Mouse (Mus musculus) heart, embryonic 12.5 days (tissue): ENCODE data around the gene Cacng8. TPM values are rescaled to one million over a fixed set of nuclear protein-coding genes. Genes with fewer than 3 reads are reported as not detected.

Source experiments
- ATAC-seq: fragments of 200-750 bp; cut with Nextera tagmentation; 2 replicates; pipeline ENCODE4 v1.8.0; 2017; ENCODE audit warnings: moderate TSS enrichment, moderate library complexity; ENCODE audit not compliant: insufficient number of reproducible peaks, low FRiP score
- H3K27ac ChIP-seq: fragments of 300-500 bp; sonication (generic); 2 replicates; pipeline ENCODE4 v1.5.1; 2016; ENCODE audit warnings: mild to moderate bottlenecking, moderate library complexity; ENCODE audit not compliant: poor library complexity, severe bottlenecking
- H3K27me3 ChIP-seq: fragments of 300-500 bp; sonication (generic); replicated peaks from 2 replicates; pipeline ENCODE4 v1.6.1; 2016; ENCODE audit warnings: mild to moderate bottlenecking, moderate library complexity
- H3K36me3 ChIP-seq: fragments of 300-500 bp; sonication (generic); 2 replicates; pipeline ENCODE4 v1.6.1; 2016; ENCODE audit warnings: mild to moderate bottlenecking, moderate library complexity
- H3K4me1 ChIP-seq: fragments of 300-500 bp; sonication (generic); replicated peaks from 2 replicates; pipeline ENCODE4 v1.6.1; 2016; ENCODE audit warnings: mild to moderate bottlenecking
- H3K4me2 ChIP-seq: fragments of 300-500 bp; sonication (generic); 2 replicates; pipeline ENCODE4 v1.6.1; 2016; ENCODE audit warnings: mild to moderate bottlenecking, moderate library complexity
- H3K4me3 ChIP-seq: fragments of 300-500 bp; sonication (generic); 2 replicates; pipeline ENCODE4 v1.5.1; 2016; ENCODE audit warnings: mild to moderate bottlenecking
- H3K9ac ChIP-seq: fragments of 300-500 bp; sonication (generic); 2 replicates; pipeline ENCODE4 v1.6.1; 2016; ENCODE audit warnings: mild to moderate bottlenecking, moderate library complexity
- H3K9me3 ChIP-seq: fragments of 300-500 bp; sonication (generic); replicated peaks from 2 replicates; pipeline ENCODE4 v1.6.1; 2016; ENCODE audit warnings: mild to moderate bottlenecking, moderate library complexity
- WGBS: fragments of 180-500 bp; shearing (Covaris S2); methylation state at CpG from one replicate; pipeline ENCODE4 v1.1.7; 2016; 5-methylcytosine and 5-hydroxymethylcytosine counted together
- microRNA-seq: library from miRNA; unstranded; fragments of <30 nt; microRNA quantifications from one replicate; pipeline ENCODE4, GENCODE M21; 2017
- polyA plus RNA-seq: library from polyadenylated mRNA; unstranded; fragments of >200 nt; fragmentation: Nextera tagmentation; extraction: Ambion mirVana; gene quantifications from 2 replicates; pipeline ENCODE4 v1.2.1, GENCODE M21; 2016

The Cacng8 gene
- polyA plus RNA-seq, 1 experiment from 2014 or later, result 1.6 TPM

GRCm38 (mm10) chr7:3451161-3451560 is 60.7 kb downstream of the Cacng8 start:
- Histone ChIP-seq H3K9ac (no peak overlapping the region), H3K27me3 (peaks cover 26% of the 10 kb centered on the region), H3K4me1 (no peaks in the 10 kb centered on the region), H3K9me3 (no peaks in the 10 kb centered on the region), H3K36me3 (no peaks in the 10 kb centered on the region), H3K4me2 (no peak overlapping the region), H3K4me3 (no peak overlapping the region), H3K27ac (no peak overlapping the region)
- 33% methylated on average over 6 of the region's 6 CpGs for WGBS
- no peak for ATAC-seq

- no peaks in the 10 kb centered on the region for H3K4me1 ChIP-seq
- no peak overlapping the region for H3K4me2 ChIP-seq
- H3K27me3 ChIP-seq, result peaks cover 26% of the 10 kb centered on the region
- no peak overlapping the region for H3K9ac ChIP-seq
- no peak overlapping the region for H3K4me3 ChIP-seq
- WGBS, result 40% methylated on average over 12 of the region's 12 CpGs
- no peak for ATAC-seq
- H3K9me3 ChIP-seq, result no peaks in the 10 kb centered on the region
- H3K27ac ChIP-seq, result no peak overlapping the region
- no peaks in the 10 kb centered on the region for H3K36me3 ChIP-seq
These were observed 62.5 kb downstream of the Cacng8 start for GRCm38 (mm10) chr7:3452821-3453485.

GRCm38 (mm10) chr7:3453486-3454183 is 63.2 kb downstream of the Cacng8 start:
- no peak overlapping the region for H3K4me3 ChIP-seq
- H3K27me3 ChIP-seq, result peaks cover 26% of the 10 kb centered on the region
- no peak overlapping the region for H3K9ac ChIP-seq
- no peaks in the 10 kb centered on the region for H3K36me3 ChIP-seq
- H3K9me3 ChIP-seq, result no peaks in the 10 kb centered on the region
- ATAC-seq, result no peak
- WGBS, result 58% methylated on average over 10 of the region's 11 CpGs
- no peak overlapping the region for H3K27ac ChIP-seq
- no peaks in the 10 kb centered on the region for H3K4me1 ChIP-seq
- no peak overlapping the region for H3K4me2 ChIP-seq

GRCm38 (mm10) chr7:3457111-3457840 is 66.8 kb downstream of the Cacng8 start:
- Histone ChIP-seq H3K4me1 (no peaks in the 10 kb centered on the region), H3K9ac (no peak overlapping the region), H3K27me3 (no peaks in the 10 kb centered on the region), H3K4me3 (no peak overlapping the region), H3K4me2 (no peak overlapping the region), H3K27ac (no peak overlapping the region), H3K9me3 (no peaks in the 10 kb centered on the region), H3K36me3 (no peaks in the 10 kb centered on the region)
- ATAC-seq, result no peak
- 90% methylated on average over 10 of the region's 10 CpGs for WGBS

GRCm38 (mm10) chr7:3457841-3458217 is 67.3 kb downstream of the Cacng8 start:
- ATAC-seq, result no peak
- Histone ChIP-seq H3K4me1 (no peaks in the 10 kb centered on the region), H3K4me3 (no peak overlapping the region), H3K36me3 (no peaks in the 10 kb centered on the region), H3K9me3 (no peaks in the 10 kb centered on the region), H3K27ac (no peak overlapping the region), H3K27me3 (no peaks in the 10 kb centered on the region), H3K4me2 (no peak overlapping the region), H3K9ac (no peak overlapping the region)
- WGBS, result 75% methylated on average over 9 of the region's 9 CpGs

GRCm38 (mm10) chr7:3460261-3460660 is 69.8 kb downstream of the Cacng8 start:
- H3K4me3 ChIP-seq, result no peak overlapping the region
- no peak overlapping the region for H3K27ac ChIP-seq
- H3K9ac ChIP-seq, result no peak overlapping the region
- ATAC-seq, result no peak
- H3K27me3 ChIP-seq, result no peaks in the 10 kb centered on the region
- no peaks in the 10 kb centered on the region for H3K9me3 ChIP-seq
- no peaks in the 10 kb centered on the region for H3K4me1 ChIP-seq
- no peak overlapping the region for H3K4me2 ChIP-seq
- WGBS, result 77% methylated on average over 8 of the region's 8 CpGs
- H3K36me3 ChIP-seq, result no peaks in the 10 kb centered on the region

GRCm38 (mm10) chr7:3463306-3463705 is 72.8 kb downstream of the Cacng8 start:
- H3K9ac ChIP-seq, result no peak overlapping the region
- H3K27ac ChIP-seq, result no peak overlapping the region
- no peaks in the 10 kb centered on the region for H3K4me1 ChIP-seq
- H3K36me3 ChIP-seq, result no peaks in the 10 kb centered on the region
- H3K9me3 ChIP-seq, result no peaks in the 10 kb centered on the region
- no peaks in the 10 kb centered on the region for H3K27me3 ChIP-seq
- WGBS, result 75% methylated on average over 4 of the region's 4 CpGs
- H3K4me3 ChIP-seq, result no peak overlapping the region
- H3K4me2 ChIP-seq, result no peak overlapping the region
- ATAC-seq, result no peak

Small RNAs within 50 kb of the gene (microRNA-seq; reads per million reads assigned to microRNA genes)
- gene Gm23450, result 4.0 reads per million, percentile 13 among the genes with 10 or more reads in this experiment

Other genes starting within 250 kb of the Cacng8 start
- gene AU018091, start 221.5 kb upstream of the Cacng8 start, polyA plus RNA-seq, result 0.06 TPM in 1 of 2 replicates, not detected in the other
- gene Nlrp12, start 140.9 kb upstream of the Cacng8 start, polyA plus RNA-seq, result not detected in 2 replicates
- gene Myadm, start 101.6 kb upstream of the Cacng8 start, polyA plus RNA-seq, result 186 and 202 TPM in 2 replicates
- gene Prkcg, start 101.5 kb upstream of the Cacng8 start, polyA plus RNA-seq, result 0.14 and 0.19 TPM in 2 replicates
- 0.17 and 0.32 TPM in 2 replicates for gene Cacng7, start 57.7 kb upstream of the Cacng8 start, polyA plus RNA-seq
- 23.1 and 23.5 TPM in 2 replicates for gene Cacng6, start 33.5 kb downstream of the Cacng8 start, polyA plus RNA-seq
- not detected in 2 replicates for gene Tarm1, start 111.9 kb downstream of the Cacng8 start, polyA plus RNA-seq
- gene Oscar, start 225.5 kb downstream of the Cacng8 start, polyA plus RNA-seq, result 0.09 and 0.23 TPM in 2 replicates
- 550 and 560 TPM in 2 replicates for gene Ndufa3, start 226.7 kb downstream of the Cacng8 start, polyA plus RNA-seq
- 18.6 and 19.8 TPM in 2 replicates for gene Tfpt, start 239.2 kb downstream of the Cacng8 start, polyA plus RNA-seq
- 63.7 and 68.0 TPM in 2 replicates for gene Prpf31, start 239.3 kb downstream of the Cacng8 start, polyA plus RNA-seq